Mouse (Mus musculus) left cerebral cortex, adult 18-20 months (tissue): ENCODE measurements at regions not wholly inside any gene's neighbourhood (a gene's known extent, or its start where the extent isn't known, plus 50 kb on each side); places are given as distances from the start of the nearest gene placed in this dataset.
"Not testable (repeated sequence)": the region's sequence is repeated elsewhere in the genome, so short reads cannot be mapped to it uniquely, and the experiment has no call there.

Source experiments
- DNase-seq, 2 experiments: peaks; one replicate each; pipeline ENCODE4 v3.0.0; 2021 to 2022; ENCODE audit warnings: low spot score in 2 of 2, mixed read lengths in 1 of 2

- peak in 1 of 2 experiments; percentile 9 for DNase-seq
These were observed 58.7 kb upstream of the Olig3 start for GRCm38 (mm10) chr10:19297669-19298068.

GRCm38 (mm10) chr10:19295388-19296013 is 60.8 kb upstream of the Olig3 start:
- no peak for DNase-seq

- DNase-seq, result no peak
These were observed 64.9 kb upstream of the Olig3 start for GRCm38 (mm10) chr10:19291474-19291873.

GRCm38 (mm10) chr10:19291039-19291438 is 65.3 kb upstream of the Olig3 start:
- DNase-seq, result not testable (repeated sequence)

GRCm38 (mm10) chr10:19282166-19282565 is 74.2 kb upstream of the Olig3 start:
- no peak for DNase-seq

- DNase-seq, result no peak
These were observed 75.3 kb upstream of the Olig3 start for GRCm38 (mm10) chr10:19281021-19281420.

GRCm38 (mm10) chr10:19278189-19278842 is 78.0 kb upstream of the Olig3 start:
- DNase-seq, result no peak

- DNase-seq, result no peak
These were observed 79.1 kb upstream of the Olig3 start for GRCm38 (mm10) chr10:19277103-19277827.

GRCm38 (mm10) chr10:19274985-19275384 is 81.3 kb upstream of the Olig3 start:
- no peak for DNase-seq

- DNase-seq, result no peak
These were observed 86.9 kb upstream of the Olig3 start for GRCm38 (mm10) chr10:19269418-19269817.

- DNase-seq, result no peak
These were observed 88.3 kb upstream of the Olig3 start for GRCm38 (mm10) chr10:19268051-19268450.

- DNase-seq, result peak; percentile 12 to 28
These were observed 116.1 kb upstream of the Olig3 start for GRCm38 (mm10) chr10:19240102-19240759.

- no peak for DNase-seq
These were observed 140.1 kb upstream of the Olig3 start for GRCm38 (mm10) chr10:19216240-19216639.

- no peak for DNase-seq
These were observed 146.6 kb upstream of the Olig3 start for GRCm38 (mm10) chr10:19209751-19210150.

- DNase-seq, result no peak
These were observed 148.1 kb upstream of the Olig3 start for GRCm38 (mm10) chr10:19208101-19208722.

GRCm38 (mm10) chr10:19207505-19207904 is 148.8 kb upstream of the Olig3 start:
- no peak for DNase-seq

GRCm38 (mm10) chr10:19200311-19200710 is 156.0 kb upstream of the Olig3 start:
- no peak for DNase-seq

GRCm38 (mm10) chr10:19195676-19196075 is 160.7 kb upstream of the Olig3 start:
- no peak for DNase-seq

GRCm38 (mm10) chr10:19194646-19195045 is 161.7 kb upstream of the Olig3 start:
- DNase-seq, result no peak

GRCm38 (mm10) chr10:19192971-19193758 is 163.2 kb upstream of the Olig3 start:
- DNase-seq, result no peak

GRCm38 (mm10) chr10:19192221-19192620 is 164.1 kb upstream of the Olig3 start:
- no peak for DNase-seq
